Mouse (Mus musculus) liver, adult 2 months (tissue): Measurements from ENCODE around the gene Adgrl2. TPM values are rescaled to one million over a fixed set of nuclear protein-coding genes. Genes with fewer than 3 reads are reported as not detected.

Source experiments
- DNase-seq: peaks from one replicate; pipeline ENCODE4 v3.0.0-alpha.2; 2011; ENCODE audit warnings: low read depth, low spot score; ENCODE audit errors: extremely low read depth
- H3K27ac ChIP-seq: fragments of 200-500 bp; replicated peaks from 2 replicates; pipeline ENCODE4 v1.5.1; 2012; ENCODE audit warnings: low read depth, mild to moderate bottlenecking, control low read depth, inconsistent platforms, low read length; ENCODE audit not compliant: insufficient read depth
- H3K27me3 ChIP-seq: fragments of 200-500 bp; 2 replicates; pipeline ENCODE4 v1.6.1; 2012; ENCODE audit warnings: mild to moderate bottlenecking, moderate library complexity, low read length, inconsistent platforms; ENCODE audit not compliant: control insufficient read depth, insufficient read depth
- H3K36me3 ChIP-seq: fragments of 200-500 bp; 2 replicates; pipeline ENCODE4 v1.6.1; 2012; ENCODE audit warnings: low read length, inconsistent platforms; ENCODE audit not compliant: control insufficient read depth, insufficient read depth
- H3K4me1 ChIP-seq: fragments of 200-500 bp; 2 replicates; pipeline ENCODE4 v1.6.1; 2011; ENCODE audit warnings: low read length; ENCODE audit not compliant: control insufficient read depth, insufficient read depth
- H3K4me3 ChIP-seq: fragments of 200-500 bp; 2 replicates; pipeline ENCODE4 v1.5.1; 2011; ENCODE audit warnings: low read depth, mild to moderate bottlenecking, control low read depth, low read length, moderate library complexity; ENCODE audit not compliant: insufficient read depth
- H3K79me2 ChIP-seq: fragments of 200-500 bp; 2 replicates; pipeline ENCODE4 v1.6.1; 2012; ENCODE audit warnings: inconsistent platforms, mild to moderate bottlenecking, low read length, moderate library complexity; ENCODE audit not compliant: control insufficient read depth, insufficient read depth
- H3K9ac ChIP-seq: fragments of 200-500 bp; 2 replicates; pipeline ENCODE4 v1.6.1; 2012; ENCODE audit warnings: low read depth, mild to moderate bottlenecking, control low read depth, inconsistent platforms, low read length
- CTCF ChIP-seq: fragments of 200-500 bp; IDR thresholded peaks from 2 replicates; pipeline ENCODE4 v1.5.1; 2011; ENCODE audit warnings: low read depth, low read length, control low read depth
- POLR2A ChIP-seq: fragments of 200-500 bp; IDR thresholded peaks from 2 replicates; pipeline ENCODE4 v1.6.1; 2011; ENCODE audit warnings: low read length, control low read depth; ENCODE audit not compliant: insufficient read depth; ENCODE audit errors: extremely low read depth
- WGBS: fragments of 180-500 bp; shearing (Covaris S2); methylation state at CpG from one replicate; pipeline ENCODE4 v1.1.7; 2018; 5-methylcytosine and 5-hydroxymethylcytosine counted together
- polyA plus RNA-seq: library from polyadenylated mRNA; depleted of rRNA; stranded (reverse); fragments of >200 nt; gene quantifications from 2 replicates; pipeline ENCODE4 v1.2.3, GENCODE M21; 2012
- total RNA-seq: library from RNA; depleted of rRNA; stranded (reverse); fragments of >200 nt; gene quantifications from 2 replicates; pipeline ENCODE4 v1.2.3, GENCODE M21; 2014

The Adgrl2 gene
- total and polyA plus RNA-seq, 2 experiments, result 26.2 to 27.9 TPM

- Histone ChIP-seq H3K27me3 (no peaks in the 10 kb centered on the region), H3K27ac (no peak overlapping the region), H3K4me1 (peaks cover 10% of the 10 kb centered on the region), H3K36me3 (no peaks in the 10 kb centered on the region), H3K9ac (no peak overlapping the region), H3K79me2 (peaks cover 31% of the 10 kb centered on the region), H3K4me3 (no peak overlapping the region)
- TF ChIP-seq POLR2A (no peak), CTCF (no peak)
- 22% methylated on average over 4 of the region's 4 CpGs for WGBS
- peak; percentile 85 for DNase-seq
Observed at GRCm38 (mm10) chr3:148886956-148887355, 103.4 kb downstream of the Adgrl2 start.

GRCm38 (mm10) chr3:148885980-148886668 is 104.2 kb downstream of the Adgrl2 start:
- 76% methylated on average over 8 of the region's 8 CpGs for WGBS
- TF ChIP-seq POLR2A (no peak), CTCF (no peak)
- Histone ChIP-seq H3K27me3 (no peaks in the 10 kb centered on the region), H3K4me3 (no peak overlapping the region), H3K4me1 (peaks cover 10% of the 10 kb centered on the region), H3K36me3 (no peaks in the 10 kb centered on the region), H3K27ac (no peak overlapping the region), H3K9ac (no peak overlapping the region), H3K79me2 (peaks cover 24% of the 10 kb centered on the region)
- DNase-seq, result no peak

- Histone ChIP-seq H3K9ac (no peak overlapping the region), H3K27ac (no peak overlapping the region), H3K4me3 (no peak overlapping the region), H3K27me3 (no peaks in the 10 kb centered on the region), H3K79me2 (peaks cover 24% of the 10 kb centered on the region), H3K36me3 (no peaks in the 10 kb centered on the region), H3K4me1 (peaks cover 10% of the 10 kb centered on the region)
- TF ChIP-seq POLR2A (no peak), CTCF (no peak)
- DNase-seq, result no peak
- WGBS, result 72% methylated on average over 4 of the region's 4 CpGs
Observed at GRCm38 (mm10) chr3:148885184-148885583, 105.2 kb downstream of the Adgrl2 start.

GRCm38 (mm10) chr3:148881431-148881830 is 108.9 kb downstream of the Adgrl2 start:
- WGBS, result 88% methylated on average over 5 of the region's 5 CpGs
- no peak for TF ChIP-seq POLR2A
- Histone ChIP-seq H3K9ac (no peak overlapping the region), H3K36me3 (no peaks in the 10 kb centered on the region), H3K27ac (no peak overlapping the region), H3K4me1 (peaks cover 4% of the 10 kb centered on the region), H3K4me3 (no peak overlapping the region), H3K27me3 (no peaks in the 10 kb centered on the region), H3K79me2 (peaks cover 23% of the 10 kb centered on the region)
- DNase-seq, result no peak

GRCm38 (mm10) chr3:148872563-148872962 is 117.8 kb downstream of the Adgrl2 start:
- no peak for DNase-seq
- no peak for TF ChIP-seq CTCF
- no peak for TF ChIP-seq POLR2A
- Histone ChIP-seq H3K4me1 (no peaks in the 10 kb centered on the region), H3K27me3 (no peaks in the 10 kb centered on the region), H3K27ac (no peak overlapping the region), H3K4me3 (no peak overlapping the region), H3K79me2 (peaks cover 4% of the 10 kb centered on the region; the same call in 1 of the 2 replicates), H3K9ac (no peak overlapping the region), H3K36me3 (no peaks in the 10 kb centered on the region)
- WGBS, result 80% methylated on average over 5 of the region's 5 CpGs

- no peaks in the 10 kb centered on the region for H3K4me1 ChIP-seq
- H3K36me3 ChIP-seq, result no peaks in the 10 kb centered on the region
- DNase-seq, result no peak
- TF ChIP-seq POLR2A (no peak), CTCF (no peak)
- no peaks in the 10 kb centered on the region for H3K27me3 ChIP-seq
- H3K79me2 ChIP-seq, result peaks cover 4% of the 10 kb centered on the region; the same call in 1 of the 2 replicates
- whole genome bisulfite sequencing, result 84% methylated on average over 5 of the region's 5 CpGs
- no peak overlapping the region for H3K9ac ChIP-seq
- H3K4me3 ChIP-seq, result no peak overlapping the region
- no peak overlapping the region for H3K27ac ChIP-seq
Observed at GRCm38 (mm10) chr3:148871792-148872464, 118.4 kb downstream of the Adgrl2 start.
